Mouse (Mus musculus) cerebellum, adult 18-20 months (tissue): ENCODE data around the gene Vim.
"Not testable (repeated sequence)": the region's sequence is repeated elsewhere in the genome, so short reads cannot be mapped to it uniquely, and the experiment has no call there.

Experiments
- DNase-seq, 2 experiments: peaks; one replicate each; pipeline ENCODE4 v3.0.0; 2021

Vim gene

GRCm38 (mm10) chr2:13572101-13572553 is 1.6 kb upstream of the Vim start:
- DNase-seq = no peak

DNA sequence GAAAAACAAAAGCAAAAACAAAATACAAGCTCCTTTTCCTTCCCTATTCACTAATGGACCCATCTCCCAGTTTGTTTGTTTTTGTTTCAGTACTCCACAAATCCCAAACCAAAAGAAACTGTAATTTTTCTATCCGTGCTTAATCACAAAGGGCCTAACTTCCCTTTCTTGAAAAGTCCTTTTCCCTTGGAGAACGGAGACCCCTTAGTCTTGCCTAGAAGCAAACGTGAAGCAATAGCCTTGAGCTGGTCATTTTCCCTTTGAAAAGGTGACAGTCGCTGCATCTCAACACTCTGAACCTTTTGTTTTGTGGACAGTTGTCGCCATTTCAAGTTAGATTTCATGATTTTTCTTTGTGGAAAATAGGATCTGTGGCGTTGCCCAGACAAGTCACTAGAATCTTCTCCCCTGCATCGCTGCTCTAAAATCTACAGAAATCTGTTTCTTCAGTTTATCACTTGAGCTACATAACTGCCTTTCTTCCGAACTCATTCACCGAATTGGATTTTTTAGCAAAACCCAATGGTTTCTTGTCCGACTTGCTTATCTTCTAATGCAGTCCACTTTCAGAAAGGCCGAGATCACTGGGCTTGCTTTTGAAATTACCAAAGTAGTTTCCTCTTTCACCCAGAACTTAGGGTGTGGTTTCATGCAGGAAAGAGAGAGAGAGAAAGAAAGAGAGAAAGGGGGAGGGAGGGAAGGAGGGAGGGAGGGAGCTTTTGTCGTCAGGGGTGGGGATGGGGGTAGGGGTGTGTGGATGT is 900 bp upstream of the Vim start:
- no peak for DNase-seq

DNA sequence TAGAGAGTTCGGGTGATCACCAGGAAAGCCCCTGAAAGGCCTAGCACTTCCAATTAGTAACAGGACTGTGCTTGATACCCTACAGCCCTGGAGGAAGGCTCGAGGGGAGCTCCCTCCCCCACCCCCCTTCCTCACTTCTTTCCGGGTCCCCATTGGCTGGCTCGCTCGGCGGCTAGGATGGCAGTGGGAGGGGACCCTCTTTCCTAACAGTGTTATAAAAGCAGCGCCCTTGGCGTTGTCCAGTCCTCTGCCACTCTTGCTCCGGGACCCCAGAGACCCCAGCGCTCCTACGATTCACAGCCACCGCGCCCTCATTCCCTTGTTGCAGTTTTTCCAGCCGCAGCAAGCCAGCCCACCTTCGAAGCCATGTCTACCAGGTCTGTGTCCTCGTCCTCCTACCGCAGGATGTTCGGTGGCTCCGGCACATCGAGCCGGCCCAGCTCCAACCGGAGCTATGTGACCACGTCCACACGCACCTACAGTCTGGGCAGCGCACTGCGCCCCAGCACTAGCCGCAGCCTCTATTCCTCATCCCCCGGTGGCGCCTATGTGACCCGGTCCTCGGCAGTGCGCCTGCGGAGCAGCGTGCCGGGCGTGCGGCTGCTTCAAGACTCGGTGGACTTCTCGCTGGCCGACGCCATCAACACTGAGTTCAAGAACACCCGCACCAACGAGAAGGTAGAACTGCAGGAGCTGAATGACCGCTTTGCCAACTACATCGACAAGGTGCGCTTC is 506 bp downstream of the Vim start:
- DNase-seq = peak; percentile 12 to 47

DNA sequence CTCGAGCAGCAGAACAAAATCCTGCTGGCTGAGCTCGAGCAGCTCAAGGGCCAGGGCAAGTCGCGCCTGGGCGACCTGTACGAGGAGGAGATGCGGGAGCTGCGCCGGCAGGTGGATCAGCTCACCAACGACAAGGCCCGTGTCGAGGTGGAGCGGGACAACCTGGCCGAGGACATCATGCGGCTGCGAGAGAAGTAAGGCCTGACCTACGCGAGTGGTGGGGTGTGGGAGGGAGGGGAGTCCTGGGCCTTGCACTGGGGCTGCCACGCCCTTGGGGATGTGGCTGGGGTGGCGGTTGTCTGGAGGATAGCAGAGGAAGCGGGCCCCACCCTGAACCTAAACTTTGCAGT is 1.0 kb downstream of the Vim start:
- no peak for DNase-seq

DNA sequence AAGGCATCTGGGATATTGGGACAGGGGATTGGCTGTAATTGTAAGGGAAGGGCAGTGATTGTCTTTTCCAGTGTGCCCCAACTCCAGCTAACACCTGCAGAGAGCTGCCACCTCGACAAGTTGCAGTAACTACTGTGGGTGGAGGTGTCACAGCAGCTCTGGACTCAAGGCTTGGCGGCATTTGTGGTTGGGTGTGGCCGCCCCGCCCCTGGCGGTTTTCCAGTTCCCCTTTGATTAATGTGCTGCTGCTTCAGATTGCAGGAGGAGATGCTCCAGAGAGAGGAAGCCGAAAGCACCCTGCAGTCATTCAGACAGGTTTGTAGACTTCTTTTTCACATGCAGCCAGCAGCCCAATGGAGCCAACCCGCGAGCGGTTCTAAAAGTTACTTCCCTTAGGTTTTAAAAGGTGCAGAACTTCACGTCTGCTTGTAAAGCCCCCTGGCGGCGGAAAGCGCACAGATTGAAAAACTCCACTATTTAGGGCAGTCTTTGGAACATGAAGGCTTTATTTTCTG is 1.6 kb downstream of the Vim start:
- peak; percentile 16 to 44 for DNase-seq

DNA sequence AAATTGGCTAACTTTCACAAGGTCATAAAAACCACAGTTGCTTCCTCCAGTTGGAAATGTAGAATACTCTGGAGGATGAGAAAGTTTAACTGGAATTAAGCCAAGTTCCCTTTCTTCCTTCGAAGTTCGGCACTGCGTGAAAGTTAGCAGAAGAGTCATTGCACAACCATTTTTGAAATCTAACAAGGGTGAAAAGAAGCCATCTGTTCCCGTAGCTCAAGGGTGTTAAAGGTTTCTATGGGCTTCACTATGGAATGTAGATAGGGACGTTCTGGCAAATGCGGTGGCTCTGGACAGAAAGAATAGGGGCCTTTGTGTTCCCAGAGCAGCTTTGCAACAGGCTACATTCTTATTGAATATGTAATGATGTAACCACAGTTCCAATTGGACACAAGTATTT is 2.2 kb downstream of the Vim start:
- no peak for DNase-seq

DNA sequence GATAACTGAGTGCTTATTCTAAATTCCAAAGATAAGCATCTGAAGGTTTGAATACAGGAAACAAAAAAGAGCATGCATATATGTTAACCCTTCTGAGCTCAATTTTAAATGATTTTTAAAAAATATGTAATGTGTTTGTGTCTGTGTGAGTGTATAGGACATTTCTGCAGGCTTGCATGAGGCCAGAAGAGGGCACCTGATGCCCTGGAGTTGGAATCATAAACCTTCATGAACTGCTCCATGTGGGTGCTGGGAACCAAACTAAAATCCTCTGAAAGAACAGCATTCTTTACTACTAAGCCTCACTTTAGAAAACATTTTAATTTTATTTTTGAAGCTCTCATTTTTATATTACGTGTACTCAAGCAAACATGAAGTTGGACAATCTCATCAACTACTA is 3.7 kb downstream of the Vim start:
- no peak for DNase-seq

- peak; percentile 16 to 41 for DNase-seq
These were observed 4.9 kb downstream of the Vim start for GRCm38 (mm10) chr2:13578473-13579152.

DNA sequence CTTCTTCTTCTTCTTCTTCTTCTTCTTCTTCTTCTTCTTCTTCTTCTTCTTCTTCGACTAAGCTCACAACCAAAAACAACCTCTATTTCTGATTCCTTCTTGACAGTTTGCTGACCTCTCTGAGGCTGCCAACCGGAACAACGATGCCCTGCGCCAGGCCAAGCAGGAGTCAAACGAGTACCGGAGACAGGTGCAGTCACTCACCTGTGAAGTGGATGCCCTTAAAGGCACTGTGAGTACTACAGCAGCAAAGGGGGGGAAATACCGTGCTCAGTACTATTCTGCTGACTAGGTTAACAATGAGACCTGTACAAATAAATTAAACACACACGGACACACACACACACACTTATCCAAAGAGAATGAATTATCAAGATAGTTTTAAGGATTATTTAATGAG is 5.6 kb downstream of the Vim start:
- DNase-seq = no peak

GRCm38 (mm10) chr2:13579991-13580390 is 6.3 kb downstream of the Vim start:
- no peak for DNase-seq

DNA sequence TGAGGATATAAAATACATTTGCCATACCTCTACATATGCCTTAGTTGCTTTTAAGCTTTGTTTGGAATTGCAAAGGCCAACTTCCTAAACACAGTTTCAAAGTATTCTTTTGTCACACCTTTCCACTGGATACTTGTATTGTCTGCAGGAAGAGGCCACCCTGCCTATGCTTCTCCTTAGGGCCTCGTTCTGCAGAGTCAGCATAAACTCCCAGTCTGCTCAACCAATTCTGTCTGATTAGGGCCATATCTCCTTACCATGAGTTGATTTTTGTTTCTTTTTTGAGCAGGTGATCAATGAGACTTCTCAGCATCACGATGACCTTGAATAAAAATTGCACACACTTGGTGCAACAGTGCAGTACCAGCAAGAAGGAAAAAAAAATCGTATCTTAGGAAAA is 8.5 kb downstream of the Vim start:
- DNase-seq = no peak

- not testable (repeated sequence) for DNase-seq
These were observed 10.0 kb downstream of the Vim start for GRCm38 (mm10) chr2:13583746-13584145.

DNA sequence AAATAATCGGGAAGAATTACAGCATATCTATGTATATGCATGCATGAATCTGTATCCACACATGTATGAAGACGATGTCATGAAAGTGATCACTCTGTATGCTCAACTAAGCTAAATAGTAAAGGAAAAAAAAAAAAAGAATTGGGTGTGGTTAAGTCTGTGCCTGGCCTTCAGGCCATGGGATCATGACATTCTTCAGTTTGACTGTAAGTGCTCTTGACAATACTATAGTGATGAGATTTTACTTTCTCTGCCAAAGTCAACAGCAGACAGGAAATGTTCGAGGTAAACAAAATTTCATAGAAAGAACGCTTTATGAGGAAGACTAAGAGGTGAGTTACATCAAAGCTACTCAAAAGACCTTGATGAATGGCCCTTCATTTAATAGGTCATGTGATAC is 19.6 kb downstream of the Vim start:
- DNase-seq = no peak

DNA sequence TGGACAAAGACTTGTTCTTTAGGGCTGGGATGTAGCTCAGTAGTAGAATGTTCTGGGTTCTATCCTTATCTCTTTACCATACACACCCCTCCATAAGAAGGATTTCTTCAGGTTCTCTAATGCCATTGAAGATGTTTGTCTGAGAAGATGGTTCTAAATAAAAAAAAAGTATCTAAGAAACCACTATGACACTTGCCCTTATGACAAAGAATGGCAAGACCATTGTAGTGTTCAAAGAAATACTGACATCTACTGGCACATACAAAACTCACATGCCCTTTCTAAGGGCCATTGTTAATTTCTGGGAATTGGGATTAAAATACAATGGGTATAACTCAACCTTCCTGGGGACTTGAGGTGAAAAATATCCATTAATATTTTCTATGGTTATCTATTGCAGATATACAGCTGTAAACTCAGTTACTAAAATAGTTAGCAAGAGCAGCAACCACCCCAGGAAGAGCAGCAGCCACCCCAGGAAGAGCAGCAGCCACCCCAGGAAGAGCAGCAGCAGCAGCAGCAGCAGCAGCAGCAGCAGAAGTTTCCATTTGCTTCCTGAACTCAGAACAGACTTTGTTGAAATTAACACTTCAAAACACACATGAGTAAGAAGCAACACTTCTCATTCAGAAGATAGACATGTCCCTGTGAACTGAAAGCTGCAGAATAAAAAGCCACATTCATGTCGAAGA is 23.4 kb downstream of the Vim start:
- DNase-seq = no peak

DNA sequence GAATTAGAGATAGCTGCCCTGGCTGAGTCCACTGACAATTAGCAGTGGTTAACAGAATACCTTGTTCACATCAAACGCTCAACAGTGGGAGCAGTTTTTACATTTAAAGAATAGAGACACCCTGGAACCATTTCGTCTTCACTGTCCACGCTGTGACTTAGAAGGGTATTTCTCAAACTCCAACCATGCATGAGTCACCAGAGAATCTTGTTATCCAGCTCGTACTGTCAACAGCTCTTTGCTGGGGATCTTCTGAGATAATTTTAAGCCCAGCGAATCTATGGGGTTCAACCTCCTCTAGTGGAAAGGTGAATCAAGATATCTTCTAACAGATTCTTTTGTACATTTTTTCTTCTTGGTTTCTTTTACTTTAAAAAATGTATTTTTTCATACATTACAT is 24.4 kb downstream of the Vim start:
- no peak for DNase-seq

- DNase-seq = no peak
These were observed 29.4 kb downstream of the Vim start for GRCm38 (mm10) chr2:13603093-13603492.

GRCm38 (mm10) chr2:13603636-13604035 is 29.9 kb downstream of the Vim start:
- not testable (repeated sequence) for DNase-seq

- DNase-seq = no peak
These were observed 56.6 kb downstream of the Vim start for GRCm38 (mm10) chr2:13630136-13630832.
